Mouse (Mus musculus) heart, adult 18-20 months (tissue): ENCODE measurements around the gene Ankrd53. TPM values are rescaled to one million over a fixed set of nuclear protein-coding genes. Genes with fewer than 3 reads are reported as not detected.

Experiments used
- DNase-seq, 2 experiments: peaks; one replicate each; pipeline ENCODE4 v3.0.0; 2021 to 2022; ENCODE audit warnings: mixed read lengths in 1 of 2
- long read RNA-seq, 2 experiments: library from polyadenylated mRNA; stranded (forward); transcript quantifications; one replicate each; pipeline ENCODE4 v2.0.0; 2021
- total RNA-seq, 2 experiments: library from RNA; stranded (reverse); gene quantifications; 2 replicates each; pipeline ENCODE4 v1.2.3; 2021

The Ankrd53 gene
- total RNA-seq: not detected
- long read RNA-seq, experiment 1: 0 reads
- long read RNA-seq, experiment 2: 0 reads

DNA sequence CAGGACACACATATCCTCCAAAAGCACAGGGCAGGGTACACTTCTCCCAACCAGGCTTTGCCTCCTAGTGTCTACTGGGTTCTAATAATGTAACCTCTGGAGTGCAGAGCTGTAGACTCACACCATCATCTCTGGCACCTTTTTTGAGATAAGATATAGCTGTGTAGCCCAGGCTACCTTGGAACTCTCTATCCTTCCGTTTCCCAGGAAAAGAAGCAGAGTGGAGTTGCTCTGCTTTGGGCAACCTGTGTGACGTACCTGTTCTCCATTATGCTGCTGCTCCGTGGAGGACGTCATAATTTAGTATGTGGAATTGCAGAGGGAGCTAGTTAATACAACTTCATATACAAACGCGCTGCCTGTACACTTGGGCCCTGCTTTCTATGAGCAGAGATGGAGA lies at the start of gene Ankrd53:
Ankrd53 (plus strand) TSS at position 301 of the 400 bp plus-strand sequence.
- DNase-seq: no peak

DNA sequence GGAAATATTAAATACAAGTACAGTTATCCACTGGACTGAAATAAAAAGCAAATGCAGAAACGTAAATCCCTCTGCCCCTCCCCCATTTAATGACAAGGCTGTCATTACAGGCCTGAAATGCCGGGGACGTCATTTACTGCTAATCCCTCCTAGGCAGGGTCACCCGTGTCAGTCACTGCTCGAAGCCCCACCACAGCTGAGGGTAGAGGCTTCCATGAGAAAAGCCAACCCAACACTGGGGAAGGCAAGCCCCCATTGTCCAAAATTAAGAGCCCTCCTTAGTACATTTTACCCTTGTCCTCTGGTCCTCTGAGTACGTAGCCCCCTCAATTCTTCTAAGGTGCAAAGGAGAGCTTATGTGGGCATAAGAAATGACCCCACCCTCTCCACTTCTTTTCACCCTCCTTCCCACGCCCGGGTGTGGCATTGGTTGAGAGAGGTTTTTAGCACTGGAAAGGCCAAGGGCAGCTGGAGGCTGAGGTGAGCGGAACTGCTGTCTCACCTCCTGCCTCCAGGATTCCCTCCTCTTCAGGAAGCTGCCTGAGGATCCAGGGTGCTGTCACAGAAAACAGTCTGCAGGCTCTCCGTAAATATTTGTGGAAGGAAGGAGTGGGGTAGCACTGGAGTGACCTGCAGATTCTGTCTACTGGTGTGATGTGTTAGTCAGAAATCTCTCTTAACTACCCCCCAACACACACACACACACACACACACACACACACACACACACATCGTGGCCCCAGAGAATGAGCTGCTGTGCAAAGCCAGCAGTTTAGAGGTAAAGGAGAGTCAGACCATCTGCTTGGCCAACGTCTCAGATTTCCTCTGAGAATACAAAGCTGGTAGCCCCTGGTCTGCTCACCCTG lies 48.9 kb upstream of the Ankrd53 start:
- DNase-seq: no peak

DNA sequence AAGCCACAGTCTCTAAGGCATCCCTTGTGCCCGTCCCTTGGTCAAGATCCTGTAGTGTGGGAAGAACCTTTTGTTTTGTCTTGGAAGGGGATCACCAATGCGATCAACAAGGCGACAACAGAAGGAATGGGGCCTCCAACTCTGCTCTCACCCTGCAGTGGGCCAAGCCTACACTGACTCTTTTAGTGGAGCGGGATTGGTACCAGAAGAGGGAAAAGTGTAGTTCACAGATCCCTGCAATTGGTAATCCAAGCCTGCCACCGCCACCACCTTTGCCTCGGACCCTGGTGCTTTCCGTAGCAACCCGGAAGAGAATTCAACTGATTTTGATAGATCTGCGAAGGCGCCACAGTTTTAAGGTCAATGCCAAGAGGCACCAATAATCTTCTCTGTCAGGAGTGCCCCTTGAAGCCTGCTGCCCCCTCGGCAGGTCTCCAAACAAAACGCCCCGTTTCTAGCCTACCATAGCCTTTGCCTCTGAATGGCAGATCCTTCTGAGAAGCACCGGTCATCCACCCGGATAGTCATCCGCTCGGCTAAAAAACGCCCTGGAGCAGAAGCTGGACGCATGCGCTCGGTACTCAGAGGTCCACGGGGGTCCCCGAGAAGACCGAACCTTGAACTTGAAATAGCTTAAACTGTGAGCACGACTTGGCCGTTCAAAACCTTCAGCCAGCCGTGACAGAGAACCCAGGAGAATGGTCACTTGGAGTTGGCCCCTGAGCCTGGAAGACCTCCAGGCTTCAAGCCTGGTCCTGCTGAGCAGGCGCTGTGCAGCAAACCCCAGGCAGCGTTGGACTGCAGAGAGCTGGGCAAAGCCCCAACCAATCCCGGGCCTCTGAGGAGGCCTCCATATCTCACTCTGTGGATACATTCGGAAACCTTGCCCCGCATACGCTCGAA lies 48.0 kb upstream of the Ankrd53 start:
- DNase-seq: no peak

DNA sequence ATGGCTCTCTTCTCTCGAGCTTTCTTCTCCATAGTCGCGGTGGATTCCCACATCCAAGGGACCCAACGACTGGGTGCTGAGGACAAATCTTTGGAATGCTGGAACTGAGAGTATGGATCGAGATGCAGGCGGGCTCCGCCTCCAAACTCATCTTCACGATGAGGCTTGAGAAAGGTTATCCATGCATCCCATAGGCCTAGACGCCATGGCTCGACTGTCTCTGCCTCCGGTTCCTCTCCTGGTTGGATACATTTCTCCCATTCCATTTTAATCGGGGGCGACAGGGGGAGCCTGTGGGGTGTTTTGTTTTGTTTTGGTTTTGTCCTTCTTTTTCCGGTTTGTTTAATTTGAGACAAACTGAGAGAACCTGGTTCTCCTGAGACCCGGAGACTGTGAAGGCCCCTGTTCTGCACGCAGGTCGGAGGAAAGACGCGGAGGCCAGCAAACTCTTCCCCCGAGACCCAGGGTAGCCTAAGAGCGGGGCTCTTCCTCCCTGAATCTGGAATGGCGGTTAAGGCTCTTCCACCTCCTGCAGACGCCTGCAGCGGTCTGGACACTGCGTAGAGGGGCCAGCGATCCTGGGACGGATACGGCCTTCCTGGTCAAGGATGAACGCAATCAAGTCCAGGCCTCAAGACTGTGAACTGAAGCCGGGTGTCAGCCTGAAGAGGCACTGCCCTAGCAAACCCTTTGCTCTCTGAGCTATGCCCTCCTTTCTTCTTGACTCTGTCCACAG lies 46.8 kb upstream of the Ankrd53 start:
- DNase-seq: no peak

DNA sequence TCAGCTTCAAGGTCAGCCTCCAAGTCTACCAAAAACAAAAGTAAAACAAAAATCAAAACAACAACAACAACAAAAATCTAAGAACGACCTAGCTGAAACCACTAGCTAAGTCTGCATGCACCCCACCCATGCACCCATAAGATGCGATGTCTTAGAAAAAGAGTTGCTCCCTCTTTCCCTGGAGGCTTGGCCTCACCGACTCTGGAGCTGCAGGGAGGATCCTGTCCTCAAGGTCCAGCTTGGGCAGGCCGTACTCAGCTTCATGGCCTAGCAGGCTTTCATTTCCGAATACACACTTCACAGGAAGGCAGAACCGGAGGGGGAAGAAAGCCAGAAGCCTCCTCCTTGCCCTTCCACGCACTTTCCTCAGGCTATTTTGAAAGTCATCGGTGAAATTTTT lies 45.4 kb upstream of the Ankrd53 start:
- no peak for DNase-seq

DNA sequence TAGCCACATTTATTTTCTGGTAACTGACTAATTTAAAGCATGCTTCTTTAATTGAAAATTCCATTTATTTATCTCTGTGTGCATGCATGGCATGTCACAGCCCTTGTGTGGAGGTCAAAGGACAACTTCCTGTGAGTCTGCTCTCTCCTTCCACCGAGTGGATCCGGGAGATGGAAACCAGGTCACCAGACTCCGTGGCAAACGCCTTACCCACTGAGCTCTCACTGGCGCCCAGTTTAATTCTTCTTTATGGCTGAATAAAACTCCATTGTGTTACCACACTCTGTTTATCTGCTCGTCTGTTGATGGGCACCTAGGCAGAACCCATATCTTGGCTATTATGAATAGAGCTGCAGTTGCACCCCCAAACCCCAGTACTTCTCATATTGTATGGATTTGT lies 39.9 kb upstream of the Ankrd53 start:
- no peak for DNase-seq

DNA sequence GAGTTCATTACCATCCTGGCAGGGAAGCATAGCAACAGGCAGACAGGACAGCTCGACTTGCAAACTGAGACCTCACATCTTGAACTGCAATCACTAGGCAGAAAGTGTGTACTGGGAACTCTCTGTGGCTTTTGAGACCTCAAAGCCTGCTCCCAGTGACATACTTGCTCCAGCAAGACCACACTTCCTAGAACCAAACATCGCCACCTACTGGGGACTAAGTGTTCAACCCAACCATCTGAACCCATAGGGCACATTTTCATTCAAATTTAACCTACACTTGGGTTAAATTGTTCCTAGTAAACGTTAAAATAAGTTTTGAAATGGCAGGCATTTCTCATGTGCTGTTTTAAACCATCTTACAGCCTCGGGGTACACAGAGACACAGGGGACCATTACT lies 35.3 kb upstream of the Ankrd53 start:
- DNase-seq: no peak

DNA sequence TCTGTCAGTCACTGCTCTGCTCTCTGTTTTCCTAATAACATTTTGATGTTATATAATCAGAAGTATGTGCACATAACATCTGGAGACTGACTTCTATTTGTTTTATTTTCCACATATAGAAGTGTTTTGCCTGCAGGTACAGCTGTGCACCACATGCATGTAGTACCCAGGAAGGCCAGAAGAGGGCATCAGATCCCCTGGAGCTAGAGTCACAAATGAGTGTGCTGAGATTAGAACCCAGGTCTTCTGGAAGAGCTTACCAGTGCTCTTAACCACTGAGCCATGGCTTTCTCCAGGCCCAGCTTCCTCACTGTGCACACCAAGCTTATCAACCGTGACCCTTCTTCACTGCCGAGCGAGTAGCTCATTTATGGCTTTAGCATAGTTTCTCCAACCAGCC lies 34.0 kb upstream of the Ankrd53 start:
- DNase-seq: no peak

DNA sequence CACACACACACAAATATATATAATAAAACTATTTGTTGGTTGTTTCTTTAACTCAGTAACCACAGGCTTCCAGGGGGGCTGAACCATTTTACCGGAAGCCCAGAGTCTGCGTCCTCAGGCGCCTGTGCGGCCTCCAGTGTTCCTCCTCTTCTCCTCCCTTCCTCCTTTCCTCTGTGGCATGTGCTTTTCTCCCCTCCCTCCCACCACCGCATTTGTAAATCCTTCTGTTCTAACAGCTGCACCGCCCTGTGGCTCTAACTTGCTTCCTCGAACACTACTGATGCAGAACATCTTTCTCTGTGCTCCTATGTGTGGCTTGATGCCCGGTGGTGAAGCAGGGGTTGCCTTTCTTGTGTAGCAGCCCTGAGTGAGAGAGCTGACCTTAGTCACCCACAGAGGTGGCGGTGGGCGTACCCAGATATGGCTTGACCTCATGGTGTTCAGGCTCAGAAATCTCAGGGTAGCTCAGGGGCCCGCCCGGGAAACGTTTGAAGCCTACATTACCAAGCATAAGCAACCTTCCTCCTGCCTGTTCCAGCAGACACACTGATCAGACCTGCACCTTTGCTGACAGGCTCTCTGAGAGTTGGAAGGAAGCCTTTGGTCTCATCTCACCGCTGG lies 33.0 kb upstream of the Ankrd53 start:
- DNase-seq: no peak

DNA sequence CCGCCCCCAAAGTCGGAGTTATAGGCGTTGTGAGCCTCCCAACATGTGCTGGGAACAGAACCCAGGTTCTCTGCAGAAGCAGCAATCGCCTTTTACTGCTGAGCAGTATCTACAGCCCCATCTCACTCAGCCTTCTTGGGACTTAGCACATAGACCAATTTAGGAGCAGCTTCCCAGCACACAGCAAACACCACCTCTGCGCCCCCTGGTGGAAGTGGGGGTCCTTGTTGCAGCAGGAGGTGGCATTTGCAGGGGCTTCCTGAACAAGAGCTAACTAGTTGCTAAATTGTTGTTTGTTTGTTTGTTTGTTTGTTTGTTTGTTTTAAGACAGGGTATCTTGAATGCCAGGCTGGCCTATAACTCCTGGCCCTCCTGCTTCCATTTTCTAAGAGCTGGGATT lies 31.3 kb upstream of the Ankrd53 start:
- DNase-seq: peak; percentile 60 to 88

DNA sequence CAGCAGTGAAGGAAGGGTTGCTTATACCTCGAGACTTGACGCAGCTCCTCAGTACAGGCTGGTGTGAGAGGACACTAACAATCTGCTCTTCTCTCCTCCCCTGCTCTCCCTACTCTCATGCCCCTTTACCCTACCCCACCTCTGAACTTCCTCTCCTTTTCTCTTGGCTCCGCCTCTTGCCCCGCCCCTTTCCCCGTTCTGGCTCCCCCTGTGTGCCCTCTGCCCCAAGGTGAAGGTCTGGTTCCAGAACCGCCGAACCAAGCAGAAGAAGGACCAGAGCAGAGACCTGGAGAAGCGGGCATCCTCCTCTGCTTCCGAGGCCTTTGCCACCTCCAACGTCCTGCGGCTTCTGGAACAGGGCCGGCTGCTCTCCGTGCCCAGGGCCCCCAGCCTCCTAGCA lies 25.1 kb upstream of the Ankrd53 start:
- no peak for DNase-seq

DNA sequence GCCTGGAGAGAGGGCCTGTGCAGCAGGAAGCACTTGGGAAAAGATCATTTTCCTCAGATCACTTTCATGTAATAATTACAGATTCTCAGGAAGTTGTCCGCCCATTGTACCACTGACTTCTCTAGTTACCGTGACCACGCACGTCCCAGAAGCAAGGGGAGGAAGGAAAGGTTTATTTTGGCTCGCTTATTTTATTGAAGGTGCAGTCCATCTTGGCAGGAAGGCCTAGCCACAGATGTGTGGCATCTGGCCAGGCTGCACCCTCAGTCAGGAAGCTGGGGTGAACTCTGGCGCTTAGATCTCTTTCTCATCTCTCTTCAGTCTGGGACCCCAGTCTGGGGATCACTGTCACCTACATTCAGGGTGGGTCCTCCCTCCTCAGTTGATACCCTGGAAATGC lies 23.8 kb upstream of the Ankrd53 start:
- DNase-seq: no peak

DNA sequence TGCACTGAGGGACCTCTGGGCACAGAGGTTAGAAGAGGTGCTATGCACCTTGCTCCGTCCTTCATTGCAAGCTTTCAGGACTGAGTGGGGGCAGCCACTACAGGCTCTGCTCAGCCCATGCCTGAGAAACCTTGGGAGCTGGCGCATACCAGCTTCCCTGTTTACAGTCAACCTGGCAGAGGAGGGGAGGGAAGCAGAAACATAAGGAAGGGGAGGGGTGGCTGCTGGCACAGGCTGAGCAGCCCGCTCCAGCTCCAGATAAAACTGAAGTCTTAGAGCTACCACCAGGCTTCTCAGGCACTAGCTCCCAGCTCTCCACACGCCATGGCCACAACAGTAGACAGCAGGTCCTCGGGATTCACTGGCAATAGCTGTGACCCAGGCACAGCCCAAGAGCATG lies 19.7 kb upstream of the Ankrd53 start, which contains the start of gene Atp6v1b1:
Atp6v1b1 (plus strand) TSS at position 230 of the 400 bp plus-strand sequence.
- DNase-seq: no peak

DNA sequence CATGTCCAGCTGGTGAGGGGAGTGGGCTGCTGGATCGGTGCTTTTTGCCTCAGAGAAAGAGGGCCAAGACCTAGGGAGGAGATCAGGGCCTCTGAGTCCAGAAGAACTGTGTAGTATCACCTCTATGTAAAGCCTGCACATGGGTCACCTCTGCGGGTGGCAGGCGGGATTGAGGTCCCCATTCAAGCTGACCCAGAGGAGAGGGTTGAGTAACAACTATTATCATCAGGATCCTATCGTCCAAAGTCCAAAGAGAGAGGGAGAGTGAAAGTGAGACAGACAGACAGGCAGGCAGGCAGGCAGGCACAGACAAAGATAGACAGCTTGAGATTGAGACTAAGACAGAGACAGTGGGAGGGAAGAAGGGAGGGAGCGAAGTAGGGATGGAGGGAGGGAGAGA lies 19.2 kb upstream of the Ankrd53 start:
- DNase-seq: no peak

DNA sequence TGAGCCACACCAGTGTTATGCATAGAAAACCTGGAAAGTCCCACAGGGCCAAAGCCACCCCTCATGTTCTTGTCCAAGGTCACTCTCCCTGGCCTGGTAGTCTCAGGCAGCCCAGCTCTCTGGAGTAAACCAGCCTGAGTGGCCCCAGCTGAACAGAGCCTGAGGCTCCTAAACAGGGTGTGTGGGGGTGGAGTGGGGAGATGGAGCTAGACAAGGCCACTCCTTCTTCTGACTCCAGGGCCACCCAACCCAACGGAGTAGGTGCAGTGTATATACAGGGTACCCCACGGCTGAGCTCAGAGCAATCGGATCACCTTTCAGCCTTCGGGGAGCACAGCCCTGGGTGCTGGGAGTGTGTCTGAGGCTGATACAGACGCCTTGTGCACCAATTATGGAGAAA lies 18.3 kb upstream of the Ankrd53 start:
- no peak for DNase-seq

DNA sequence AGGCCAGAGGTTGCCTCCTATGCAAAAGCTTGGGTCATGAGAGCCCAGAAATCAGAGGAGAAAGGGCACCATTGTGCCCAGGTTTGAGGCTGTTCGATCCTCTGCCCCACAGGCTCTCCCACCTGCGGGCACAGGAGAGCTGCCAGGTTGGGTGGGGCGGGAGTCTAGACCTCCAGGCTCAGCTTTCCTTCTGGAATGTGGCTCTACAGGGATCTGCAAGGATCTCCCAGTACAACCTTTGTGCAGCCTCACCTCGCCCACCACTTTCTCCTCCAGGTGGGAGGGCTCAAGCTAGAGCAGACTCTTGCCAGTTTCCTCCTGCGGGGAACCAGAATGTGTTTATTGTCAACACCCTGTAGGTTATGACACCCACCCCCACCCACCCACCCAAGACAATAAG lies 17.9 kb upstream of the Ankrd53 start:
- DNase-seq: no peak

DNA sequence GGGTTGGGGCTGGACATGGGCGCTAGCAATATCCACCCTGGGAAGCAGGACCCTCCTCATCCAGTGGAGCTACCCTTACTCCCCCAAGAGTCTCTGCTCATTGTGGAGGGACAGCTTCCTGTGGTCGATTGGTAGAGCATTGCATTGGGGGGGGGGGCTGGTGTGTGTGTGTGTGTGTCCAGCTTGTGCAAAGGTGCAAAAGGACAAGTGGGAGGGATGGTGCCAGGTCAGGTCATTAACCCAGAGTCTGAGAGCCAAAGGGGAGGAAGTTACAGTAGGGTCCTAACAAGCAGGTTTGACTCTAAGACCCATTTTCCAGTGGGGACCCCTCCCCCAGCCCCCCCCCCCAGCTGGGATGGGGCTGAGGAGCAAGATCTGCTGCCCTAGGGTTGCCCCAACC lies 17.0 kb upstream of the Ankrd53 start:
- no peak for DNase-seq

DNA sequence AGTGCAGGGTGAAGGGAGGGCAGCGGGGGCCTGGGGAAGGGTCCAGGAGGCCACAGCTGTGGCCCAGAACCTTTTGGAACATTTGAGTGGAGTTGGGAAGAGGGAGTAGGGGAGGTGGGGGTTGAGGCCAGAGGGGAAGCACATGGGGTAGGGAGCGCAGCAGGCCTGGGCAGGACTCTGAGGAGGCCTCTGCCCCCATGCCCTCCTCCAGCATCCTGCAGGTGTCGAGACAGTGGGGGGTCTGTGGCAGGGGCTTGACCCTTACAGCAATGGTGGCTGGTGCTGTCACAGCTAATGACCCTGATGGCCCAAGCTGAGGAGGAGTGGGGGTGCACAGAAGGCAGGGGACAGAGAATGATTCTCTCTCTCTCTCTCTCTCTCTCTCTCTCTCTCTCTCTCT lies 13.2 kb upstream of the Ankrd53 start:
- DNase-seq: no peak

DNA sequence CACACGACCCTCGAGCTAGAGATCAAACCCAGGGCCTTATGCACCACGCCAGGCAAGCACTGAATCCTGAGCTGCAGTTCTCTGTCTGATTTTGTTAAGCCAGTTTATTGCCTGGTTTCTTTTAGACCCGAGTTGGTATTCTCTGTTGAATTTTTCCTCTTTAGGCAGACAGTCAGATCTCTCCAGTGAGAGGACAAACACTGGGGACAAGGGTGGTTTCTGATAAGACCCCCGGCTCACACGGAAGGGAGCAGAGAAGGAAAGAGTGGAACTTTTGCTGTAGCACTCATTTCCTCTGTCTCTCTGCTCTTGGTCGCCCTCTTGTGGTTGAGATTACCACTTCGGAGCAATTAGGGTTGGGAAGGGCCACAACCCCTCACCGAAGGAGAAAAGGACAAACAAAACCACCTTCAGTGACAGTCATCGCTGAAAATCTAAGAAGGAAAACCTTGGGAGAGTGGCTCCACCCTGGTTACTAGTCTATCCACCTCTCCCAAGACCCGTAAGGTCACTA lies 12.2 kb upstream of the Ankrd53 start:
- DNase-seq: peak; percentile 21 to 87

DNA sequence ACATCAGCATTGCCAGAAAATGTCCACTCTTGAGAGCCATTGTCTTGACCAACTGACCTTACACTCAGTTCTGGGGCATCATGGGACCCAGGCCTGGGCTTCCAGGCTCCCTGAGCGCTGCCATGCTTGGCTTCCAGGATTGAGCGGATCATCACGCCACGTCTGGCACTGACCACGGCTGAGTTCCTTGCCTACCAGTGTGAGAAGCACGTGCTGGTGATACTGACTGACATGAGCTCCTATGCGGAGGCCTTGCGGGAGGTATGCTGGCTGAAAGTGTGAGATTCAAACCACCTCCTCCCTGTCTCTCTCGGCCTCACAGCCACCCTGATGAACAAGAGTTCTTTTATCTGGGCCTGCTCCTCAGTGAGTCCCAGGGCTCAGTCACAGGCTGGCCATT lies 6.4 kb upstream of the Ankrd53 start:
- DNase-seq: no peak

DNA sequence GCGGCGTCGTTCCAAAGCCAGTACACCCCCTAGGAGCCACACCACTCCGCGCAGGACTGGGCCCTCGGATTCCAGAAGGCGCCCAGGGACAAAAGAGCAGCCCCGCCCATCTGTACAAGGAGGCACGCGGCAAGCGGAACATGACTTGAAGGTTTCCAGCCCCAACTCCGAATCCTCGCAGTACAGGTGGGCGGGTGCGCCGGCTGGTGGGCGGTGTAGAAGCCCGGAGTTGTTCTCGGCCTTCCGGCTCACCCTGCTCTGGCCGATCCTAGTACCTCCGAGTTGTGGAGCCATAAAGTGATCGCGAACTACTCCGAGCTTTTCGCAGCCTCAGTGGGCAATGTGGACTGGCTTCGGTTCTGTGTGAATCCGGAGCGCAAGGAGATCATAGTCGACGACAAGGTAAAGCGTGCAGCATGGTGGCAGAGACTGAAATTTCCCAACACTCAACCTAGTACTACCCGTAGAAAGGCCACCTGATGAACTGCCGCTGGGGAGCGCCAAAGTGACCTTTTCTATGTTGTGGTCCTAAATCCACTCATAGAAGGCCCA lies 512 bp downstream of the Ankrd53 start:
- DNase-seq: peak; percentile 33 to 40
